Mouse (Mus musculus) yolk sac, embryonic 10.5 days (tissue): Measurements from ENCODE around the gene Commd7.
A peak's percentile ranks its signal among the peaks of the same experiment; 100 is the strongest.

Experiments
- DNase-seq: peaks from one replicate; pipeline ENCODE4 v3.0.0-alpha.2; 2017; ENCODE audit warnings: low spot score

The Commd7 gene

DNA sequence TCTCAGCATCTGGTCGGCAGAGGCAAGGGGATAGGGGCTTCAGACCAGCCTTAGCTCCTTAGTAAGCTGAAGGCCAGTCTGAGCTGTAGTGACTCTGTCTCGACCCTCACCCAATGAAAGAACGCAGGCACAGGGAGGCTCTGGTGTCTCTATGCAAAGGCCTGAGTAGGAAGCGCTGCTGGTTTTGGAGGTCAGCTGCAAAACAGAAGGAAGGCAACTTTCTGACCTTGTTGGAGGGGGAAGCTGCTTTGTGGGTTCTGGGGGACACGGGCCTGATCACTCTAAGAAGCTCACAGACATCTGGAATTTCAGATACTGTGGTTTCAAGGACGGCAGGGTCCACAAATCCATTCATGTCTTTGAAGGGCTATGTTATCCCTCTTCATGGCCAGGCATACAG lies 46.6 kb downstream of the Commd7 start:
- no peak for DNase-seq

DNA sequence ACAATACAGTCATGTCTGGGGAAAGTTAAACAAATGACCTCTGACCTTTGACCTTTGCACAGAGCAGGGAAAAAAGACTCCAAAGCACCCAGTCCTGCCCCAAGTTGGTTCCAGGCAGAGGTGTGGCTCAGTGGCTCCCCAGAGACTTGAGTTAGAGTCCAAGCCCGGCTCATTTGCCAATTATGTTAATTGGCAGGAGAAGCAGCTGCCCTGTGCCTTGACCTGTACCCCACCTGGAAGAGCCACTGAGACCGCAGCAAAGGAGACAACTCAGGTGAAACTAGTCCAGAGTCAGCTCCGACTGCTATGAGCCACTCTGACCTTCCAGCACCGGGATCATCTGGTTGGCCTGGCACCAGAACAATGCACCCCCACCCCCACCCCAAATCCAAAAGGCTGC lies 48.2 kb downstream of the Commd7 start:
- peak; percentile 66 for DNase-seq

DNA sequence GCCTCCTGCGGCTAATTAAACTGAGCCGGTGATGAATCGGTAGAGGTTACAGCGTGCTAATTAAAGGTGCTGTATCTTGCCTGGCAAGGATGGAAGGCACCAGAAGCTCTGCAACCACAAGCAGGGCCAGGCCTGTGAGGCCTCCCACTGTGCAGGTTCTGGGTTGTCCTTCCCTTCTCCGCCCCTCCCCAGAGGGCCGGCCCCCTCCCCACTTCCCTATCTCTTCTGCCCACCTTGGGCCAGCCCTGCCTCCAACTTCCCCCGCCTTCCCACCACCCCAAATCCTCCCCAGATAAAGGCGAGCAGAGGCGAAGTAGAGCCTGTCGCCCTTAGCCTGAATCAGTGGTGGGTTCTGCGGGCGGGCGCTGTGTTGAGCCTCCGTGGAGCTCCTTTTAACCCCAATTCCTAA lies 48.9 kb downstream of the Commd7 start:
- DNase-seq: peak; percentile 57

DNA sequence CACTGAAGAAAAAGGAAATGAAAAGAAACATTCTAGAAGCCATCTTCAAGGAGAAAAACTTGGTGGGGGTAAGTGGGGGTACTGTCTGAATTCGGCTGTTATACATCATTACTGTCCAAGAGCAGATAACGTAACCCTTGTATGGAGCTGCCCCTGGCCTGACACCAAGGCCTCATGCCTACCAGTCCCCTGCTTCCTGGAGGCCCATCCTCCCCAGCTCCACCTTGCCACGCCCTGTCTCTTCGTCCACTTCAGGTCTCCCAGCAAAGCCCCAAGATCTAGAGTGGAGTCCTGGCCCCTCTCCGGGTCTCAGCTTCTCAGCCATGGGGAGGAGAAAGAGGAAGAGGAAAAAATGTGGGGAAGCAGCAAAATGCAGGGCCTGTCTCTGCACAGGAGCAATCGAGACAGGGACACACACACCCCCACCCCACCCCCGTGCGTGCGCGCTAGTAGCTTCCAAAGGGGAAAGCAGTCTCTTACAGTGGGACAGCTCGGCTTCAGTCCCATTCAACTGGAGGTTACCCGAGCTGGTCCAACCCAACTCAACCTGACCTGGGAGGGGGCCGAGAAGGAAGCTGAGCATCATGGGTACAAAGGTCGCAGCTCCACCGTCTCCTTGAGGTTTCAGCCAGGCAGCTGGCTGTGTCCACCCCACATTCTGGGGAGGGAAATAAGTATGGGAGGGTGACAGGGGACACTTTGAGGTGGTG lies 49.5 kb downstream of the Commd7 start:
- DNase-seq: no peak

DNA sequence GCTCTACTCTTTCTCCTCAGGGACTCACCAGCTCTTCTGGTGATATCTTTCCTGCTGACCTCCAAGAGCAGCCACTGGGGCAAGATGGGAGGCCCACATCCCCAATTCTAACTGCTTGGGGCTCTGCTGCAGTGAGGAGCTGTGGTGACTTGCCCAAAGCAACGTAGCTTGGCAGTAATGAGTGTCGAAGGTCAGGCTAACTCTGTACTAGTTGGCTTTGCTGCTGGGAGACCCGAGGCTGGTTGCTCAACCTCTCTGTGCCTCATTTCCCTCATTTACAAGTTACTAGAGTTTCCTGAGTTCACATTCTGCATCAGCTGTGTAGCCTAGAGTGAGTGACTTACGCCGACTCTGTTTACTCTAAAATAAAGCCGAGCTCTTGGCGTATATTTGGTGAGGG lies 51.2 kb downstream of the Commd7 start:
- no peak for DNase-seq

DNA sequence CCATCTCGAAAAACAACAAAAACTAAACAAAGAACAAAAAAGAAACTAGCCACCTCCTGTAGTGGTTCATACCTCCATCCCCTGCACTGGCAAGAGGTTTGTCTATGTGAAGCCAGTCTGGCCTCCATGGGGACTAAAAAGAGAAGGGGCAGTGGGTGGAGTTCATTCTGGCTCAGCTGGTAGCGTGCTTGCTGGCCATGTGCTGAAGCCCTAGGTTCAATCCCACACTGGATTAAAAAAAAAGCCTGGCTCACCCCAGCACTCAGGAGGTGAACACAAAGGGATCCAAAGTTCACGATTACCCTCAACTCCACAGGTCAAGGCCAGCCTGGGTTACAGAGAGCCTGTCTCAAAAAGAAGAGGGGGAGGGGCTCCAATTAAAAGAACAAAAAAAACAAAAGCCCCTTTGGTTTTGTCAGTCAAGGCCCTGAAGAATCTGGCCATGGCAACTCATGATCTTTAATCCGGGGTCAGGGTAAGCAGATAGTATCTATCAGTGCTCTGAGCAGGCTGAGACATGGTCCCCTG lies 52.1 kb downstream of the Commd7 start:
- DNase-seq: no peak

DNA sequence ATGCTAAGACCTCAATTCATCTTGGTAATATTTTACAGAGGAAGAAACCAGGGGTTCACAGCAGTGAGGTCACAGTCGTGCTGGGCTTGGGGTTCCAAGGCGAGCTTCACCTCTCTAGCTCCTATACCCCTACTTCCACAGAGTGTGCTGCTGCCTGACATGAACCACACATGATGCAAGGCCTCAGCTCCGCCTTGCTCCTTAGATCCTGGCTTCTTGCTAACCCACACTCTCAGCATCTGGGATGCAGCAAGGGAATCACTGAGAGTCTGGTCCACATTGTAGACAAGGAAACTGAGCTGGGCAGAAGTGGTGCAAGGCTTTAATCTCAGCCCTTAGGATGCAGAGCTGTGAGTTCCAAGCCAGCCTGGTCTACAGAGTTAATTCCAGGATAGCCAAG lies 52.5 kb downstream of the Commd7 start:
- no peak for DNase-seq

DNA sequence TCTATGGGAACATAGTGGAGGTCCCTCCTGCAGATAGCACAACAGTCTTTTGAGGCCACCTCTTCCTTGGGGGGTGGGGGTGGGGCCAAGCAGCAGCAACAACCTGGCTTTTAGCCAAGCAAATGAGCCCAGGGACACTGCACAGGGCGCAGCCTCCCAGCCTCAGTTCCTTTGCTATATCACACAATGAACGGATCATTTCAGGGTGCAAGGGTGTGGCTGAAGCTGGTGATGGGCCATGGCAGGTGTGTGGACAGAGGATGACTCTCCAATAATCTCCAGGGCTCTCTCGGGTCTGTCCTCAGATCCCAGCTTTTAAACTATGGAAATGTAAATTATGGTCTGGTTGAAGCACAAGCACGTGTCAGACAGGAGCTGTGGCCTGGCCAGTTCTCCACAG lies 55.5 kb downstream of the Commd7 start:
- no peak for DNase-seq

DNA sequence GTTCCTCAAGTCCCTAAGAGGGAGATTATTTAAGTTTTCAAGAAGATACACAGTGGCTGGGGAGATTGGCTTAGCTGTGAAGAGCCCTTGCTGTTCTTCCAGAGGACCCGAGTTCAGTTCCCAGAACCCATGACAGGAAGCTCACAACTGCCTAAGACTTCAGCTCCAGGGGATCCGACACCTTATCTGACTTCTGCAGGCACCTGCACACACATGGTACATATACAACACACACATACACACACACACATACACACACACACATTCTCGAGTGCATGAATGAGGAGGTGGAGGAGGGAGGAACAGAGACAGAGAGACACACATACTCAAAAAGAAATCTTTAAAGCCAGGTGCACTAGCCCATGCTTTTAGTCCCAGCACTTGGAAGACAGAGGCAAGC lies 56.4 kb downstream of the Commd7 start:
- no peak for DNase-seq

DNA sequence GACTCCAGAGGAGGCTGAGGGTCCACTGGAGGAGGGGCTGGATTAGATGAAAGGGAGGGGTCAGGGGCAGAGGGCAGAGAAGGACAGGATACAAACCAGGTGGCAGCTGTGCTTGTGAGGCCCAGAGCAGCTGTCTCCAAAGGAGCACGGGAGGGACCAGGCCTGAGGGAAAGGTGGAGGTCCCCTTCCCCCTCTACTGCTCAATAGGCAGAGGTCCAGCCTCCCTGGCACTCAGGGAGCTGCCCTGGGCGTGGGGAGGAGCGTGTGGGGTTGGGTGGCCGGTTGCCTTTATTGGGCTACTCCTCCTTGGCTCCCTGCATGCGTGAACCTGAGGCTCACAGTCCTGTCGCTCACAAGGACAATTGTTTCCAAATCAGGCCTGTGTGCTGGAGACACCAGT lies 57.0 kb downstream of the Commd7 start:
- no peak for DNase-seq

DNA sequence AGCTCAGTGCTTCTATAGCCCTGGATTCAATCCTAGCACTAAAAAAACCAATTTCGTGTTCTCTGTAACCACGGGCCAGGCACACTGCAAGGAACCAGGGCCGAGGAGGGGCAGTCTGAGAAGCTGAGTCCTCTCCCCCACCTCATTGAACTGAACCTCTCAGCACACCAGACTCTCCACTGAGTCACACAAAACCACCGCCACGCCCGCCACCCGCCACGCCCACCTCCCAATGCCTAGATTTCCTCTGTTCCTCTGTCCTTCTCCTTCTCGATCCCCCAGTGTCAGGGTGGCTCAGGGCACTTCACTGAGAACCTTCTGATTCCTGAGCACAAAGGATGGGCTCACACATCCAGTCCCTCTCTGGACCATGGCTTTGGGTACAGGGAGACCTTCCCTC lies 59.5 kb downstream of the Commd7 start:
- DNase-seq: no peak

DNA sequence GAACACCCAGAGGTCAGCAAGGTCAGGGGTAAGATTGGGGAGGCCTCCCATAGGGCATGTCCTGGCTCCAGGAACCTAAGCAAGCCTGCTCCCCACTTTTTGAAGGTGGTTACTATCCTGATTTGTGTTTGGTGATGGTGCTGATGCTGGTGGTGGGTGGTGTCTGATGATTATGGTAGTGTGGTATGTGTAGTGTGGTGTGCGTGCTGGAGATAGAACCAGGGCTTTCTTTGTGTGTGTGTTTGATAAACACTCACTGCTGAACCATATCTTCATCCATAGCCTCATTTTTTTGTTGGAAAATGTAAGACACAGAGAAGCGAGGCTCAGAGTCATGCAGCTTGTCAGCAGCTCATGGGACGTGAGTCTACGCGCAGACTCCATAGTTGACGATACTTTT lies 64.0 kb downstream of the Commd7 start:
- DNase-seq: no peak

DNA sequence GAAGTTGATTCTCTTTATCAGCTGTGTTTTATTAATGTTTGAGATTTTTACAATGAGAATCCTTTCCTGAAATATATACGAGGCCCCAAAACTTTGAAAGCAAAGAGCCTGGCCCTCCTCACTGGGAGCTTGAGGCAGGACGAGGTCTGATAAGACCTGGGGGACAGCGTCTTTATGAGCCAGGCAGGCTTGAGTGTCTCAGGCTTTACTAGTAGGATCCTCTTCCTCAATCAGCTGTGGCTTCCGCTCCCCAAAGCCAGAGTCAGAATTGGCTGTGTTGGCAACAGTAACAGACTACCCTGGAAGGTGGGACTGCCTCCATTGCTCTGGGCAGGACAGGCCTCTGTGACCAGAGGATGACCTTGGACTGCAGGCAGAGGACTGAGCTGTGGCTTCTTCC lies 64.6 kb downstream of the Commd7 start:
- no peak for DNase-seq
